Mouse (Mus musculus): ENCODE data around the gene Rnft2. TPM values are rescaled to one million over a fixed set of nuclear protein-coding genes. Genes with fewer than 3 reads are reported as not detected.

Rnft2 gene
- under 1 TPM in 1 of 2 experiments, not detected in 1; 0.26 TPM for polyA plus RNA-seq (2017; shearing (Covaris generic))

DNA sequence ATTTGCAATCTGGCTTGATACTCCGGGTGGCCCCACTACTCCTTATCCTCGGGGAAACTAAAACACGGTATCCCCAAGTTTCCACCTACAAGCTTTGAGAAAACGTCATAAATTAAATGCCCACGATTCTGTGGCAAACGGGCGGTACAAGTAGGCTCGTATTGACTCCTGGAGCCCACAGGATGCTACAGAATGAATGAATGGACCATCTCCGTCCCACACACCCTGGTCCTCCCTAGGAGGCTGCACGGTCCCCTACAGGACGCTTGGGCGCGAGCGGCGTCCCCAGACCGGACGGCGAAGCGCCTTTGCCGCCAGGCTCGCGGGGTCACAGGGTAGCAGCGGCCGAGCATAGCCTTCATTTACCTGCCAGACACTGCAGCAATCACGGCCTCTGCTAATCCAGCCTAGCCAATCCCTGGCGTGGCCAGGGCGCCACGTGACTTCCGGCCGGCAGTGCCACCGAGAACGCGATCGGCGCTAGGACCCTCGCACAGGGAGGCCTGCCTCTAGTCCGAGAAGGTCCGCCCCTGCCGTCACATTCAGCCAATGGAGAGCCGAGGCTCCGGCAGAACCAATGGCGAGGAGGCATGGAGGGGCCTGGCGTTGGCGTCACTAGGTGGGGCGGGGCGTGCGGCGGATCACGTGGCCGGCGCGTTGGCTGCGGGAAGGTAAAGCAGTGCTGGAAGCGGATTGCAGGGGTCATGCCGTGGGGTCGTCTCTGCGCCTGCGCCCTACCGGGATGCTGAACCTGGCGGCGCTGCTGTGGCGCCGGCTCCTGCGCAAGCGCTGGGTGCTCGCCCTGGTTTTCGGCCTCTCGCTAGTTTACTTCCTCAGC lies at the start of gene Rnft2, which contains the start of gene 2410131K14Rik:
TSS of gene Rnft2 (minus strand) at position 511 of the 838 bp plus-strand sequence.
TSS of gene 2410131K14Rik (plus strand) at position 622 of the 838 bp plus-strand sequence.
- ATAC-seq: peak; percentile 100

DNA sequence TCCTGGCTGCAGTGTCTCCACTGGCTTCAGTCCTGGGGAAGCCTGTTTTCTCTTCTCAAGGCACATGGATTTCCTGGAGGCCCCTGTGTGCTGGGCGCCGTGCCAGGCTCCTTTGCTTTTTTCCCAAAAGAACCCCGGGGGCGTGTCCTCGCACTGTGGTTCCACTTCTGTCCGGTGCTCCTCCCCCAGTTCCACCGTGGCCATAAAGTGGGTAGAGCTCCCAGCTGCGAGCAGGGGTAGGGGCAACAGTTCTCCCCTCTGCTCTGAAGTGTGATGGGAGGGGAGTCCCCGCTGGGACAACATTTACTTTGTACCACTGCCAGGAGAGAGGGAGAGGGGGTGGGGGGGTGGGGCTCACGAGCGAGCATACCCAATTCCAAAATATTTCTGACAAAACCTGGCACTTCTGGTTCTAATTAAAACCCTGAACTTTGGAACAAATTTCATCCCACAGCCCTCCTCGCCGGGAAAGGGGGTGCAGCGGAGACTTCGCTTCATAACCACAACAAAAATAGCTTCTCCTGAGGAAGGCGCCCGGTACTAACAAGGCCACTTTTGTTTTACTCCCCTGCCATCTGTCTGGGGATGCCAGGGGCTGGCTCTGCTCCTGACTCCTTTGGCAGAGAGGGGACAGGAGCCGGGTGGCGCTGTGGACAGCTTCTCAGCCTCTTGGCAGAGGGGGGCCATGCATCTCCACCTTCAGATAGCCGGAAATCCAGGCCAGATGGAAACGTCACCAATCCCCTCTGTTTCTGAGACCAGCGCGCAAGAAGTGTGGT lies 49.4 kb upstream of the Rnft2 start:
- no peak for ATAC-seq

DNA sequence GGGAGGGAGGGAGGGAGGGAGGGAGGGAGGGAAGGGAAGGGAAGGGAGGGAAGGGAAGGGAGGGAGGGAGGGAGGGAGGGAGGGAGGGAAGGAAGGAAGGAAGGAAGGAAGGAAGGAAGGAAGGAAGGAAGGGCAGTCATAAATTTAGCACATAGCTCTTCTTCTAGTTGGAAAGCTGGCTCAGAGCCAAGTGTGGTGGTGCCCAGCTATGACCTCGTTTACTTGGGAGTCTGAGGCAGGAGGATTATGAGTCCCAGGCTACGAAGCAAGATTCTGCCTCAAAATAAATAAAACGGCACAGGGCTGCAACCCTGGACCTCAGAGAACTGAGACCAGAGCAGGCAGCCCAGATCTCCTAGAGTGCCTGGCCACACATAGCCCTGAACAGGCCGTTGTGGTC lies 47.6 kb upstream of the Rnft2 start:
- no peak for ATAC-seq

DNA sequence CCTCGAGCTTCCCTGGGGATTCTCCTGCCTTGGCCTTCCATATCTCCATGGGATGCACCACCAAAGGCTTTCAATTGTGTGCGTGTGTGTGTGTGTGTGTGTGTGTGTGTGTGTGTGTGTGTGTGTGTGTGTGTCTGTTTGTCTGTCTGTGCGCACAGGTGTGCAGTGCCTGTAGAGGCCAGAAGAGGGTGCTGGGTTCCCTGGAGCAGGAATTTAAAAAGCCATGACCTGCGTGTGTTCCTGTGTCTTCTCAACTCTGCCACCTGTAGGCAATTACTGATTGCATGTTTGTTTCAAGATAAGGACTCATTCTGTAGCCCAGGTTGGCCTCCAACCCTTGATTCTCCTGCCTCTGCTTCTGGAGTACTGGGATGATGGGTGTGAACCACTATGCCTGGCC lies 46.5 kb upstream of the Rnft2 start:
- no peak for ATAC-seq

DNA sequence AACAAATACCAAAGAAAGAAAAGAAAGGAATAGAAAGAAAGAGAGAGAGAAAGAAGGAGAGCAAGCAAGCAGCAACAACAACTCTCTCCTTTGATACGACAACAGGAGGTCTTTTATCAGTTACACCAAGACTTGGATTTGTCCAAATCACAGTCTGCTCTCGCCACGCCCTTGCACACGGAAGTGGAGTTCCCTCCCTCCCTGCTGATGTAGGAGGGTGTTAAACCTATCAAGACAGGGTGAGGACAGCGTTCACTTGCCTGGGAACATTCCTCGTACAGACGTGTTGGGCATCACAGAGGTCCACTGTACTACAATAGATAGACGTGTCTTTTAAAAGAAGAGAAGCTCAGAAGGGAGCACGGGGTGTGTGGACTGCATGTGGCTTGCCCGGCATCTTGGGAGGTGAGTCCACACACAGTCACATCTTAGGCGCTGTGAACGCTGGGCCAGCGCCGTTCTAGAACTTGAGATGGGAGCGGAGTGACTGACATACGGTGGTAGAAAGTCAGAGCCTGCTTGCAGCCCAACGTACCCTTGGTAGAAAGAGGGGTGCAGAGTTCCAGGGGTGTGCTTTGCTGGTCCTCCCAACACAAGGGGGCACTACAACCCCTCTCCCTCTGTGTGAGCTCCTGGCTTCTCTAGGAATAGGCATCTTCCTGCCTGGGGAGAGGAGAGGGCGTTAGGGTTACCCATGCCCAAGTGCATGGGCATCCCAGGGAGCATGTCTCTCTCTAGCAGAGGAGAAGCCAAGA lies 33.0 kb upstream of the Rnft2 start:
- no peak for ATAC-seq

DNA sequence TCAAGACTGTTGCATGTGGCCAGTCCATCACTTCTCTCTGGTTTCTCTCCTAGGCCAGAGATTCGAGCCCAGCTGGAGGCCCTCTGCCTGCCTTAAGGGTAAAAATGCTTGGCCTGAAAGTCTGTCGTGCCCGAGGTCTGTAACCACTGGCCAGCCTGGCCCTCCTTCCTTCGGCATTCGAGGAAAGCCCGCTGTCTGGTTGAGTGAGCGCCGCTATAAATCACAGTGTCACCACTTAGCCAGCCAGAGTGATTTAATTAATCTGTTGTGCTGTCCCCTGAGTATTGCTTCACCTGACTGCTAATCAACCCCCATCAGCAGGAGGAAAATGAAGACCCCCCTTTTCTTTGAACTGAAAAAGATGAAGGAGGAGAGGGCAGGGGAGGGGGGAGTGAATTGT lies 31.8 kb upstream of the Rnft2 start:
- no peak for ATAC-seq

DNA sequence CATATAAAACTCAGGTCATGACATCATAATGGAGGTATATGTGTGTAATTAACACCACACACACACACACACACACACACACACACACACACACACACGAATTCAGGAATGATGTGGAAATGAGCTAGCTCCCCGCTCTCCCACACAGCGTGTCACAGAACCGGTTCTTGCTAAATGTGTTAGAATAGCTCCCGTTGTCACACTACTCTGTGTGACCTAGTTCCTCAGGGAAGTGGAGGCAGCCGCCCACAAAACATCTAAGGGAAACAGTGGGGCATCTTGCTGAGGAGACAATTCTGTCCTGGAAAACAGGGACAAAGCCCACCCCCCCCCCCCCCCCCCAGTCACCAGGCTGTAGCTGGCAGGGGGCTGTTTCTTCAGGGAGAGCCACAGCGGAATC lies 31.4 kb upstream of the Rnft2 start:
- ATAC-seq: no peak

DNA sequence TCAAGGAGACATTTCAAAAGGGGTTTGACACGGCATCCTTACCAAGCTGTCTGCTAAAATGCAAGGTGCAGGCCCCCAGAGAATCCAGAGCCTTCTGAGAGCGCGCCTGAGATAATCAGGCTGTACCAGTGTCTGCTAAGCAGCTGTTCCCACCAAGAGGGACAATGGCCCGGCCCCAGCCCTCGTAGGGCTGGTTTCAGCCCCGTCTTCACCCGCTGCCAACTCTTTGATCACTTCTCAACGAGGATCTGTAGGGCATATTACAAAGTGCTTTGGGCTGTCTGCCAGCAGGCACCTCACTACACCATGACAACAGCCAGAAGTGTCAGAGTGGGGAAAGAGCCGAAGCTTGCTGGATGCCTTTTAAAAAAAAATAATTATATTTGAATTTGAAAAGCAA lies 29.6 kb upstream of the Rnft2 start:
- no peak for ATAC-seq

DNA sequence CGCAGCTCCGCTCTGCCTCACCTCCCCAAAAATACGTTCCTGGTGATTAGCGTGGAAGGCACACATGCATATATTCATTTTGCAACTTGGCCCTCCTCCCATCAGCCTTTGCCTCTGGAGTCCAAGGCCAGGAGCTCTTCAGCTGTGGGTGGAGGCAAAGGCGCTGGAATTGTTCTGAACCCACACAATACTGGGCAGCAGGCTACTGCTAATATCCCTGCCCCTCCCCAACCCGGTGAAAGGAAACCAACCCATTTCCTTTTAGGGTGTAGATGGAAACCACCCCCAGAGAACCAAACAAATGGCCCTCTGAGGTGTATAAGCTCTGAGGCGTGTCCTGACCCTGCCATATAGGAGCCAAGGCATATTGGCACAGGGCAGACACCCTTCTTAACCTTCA lies 28.5 kb upstream of the Rnft2 start:
- ATAC-seq: no peak

DNA sequence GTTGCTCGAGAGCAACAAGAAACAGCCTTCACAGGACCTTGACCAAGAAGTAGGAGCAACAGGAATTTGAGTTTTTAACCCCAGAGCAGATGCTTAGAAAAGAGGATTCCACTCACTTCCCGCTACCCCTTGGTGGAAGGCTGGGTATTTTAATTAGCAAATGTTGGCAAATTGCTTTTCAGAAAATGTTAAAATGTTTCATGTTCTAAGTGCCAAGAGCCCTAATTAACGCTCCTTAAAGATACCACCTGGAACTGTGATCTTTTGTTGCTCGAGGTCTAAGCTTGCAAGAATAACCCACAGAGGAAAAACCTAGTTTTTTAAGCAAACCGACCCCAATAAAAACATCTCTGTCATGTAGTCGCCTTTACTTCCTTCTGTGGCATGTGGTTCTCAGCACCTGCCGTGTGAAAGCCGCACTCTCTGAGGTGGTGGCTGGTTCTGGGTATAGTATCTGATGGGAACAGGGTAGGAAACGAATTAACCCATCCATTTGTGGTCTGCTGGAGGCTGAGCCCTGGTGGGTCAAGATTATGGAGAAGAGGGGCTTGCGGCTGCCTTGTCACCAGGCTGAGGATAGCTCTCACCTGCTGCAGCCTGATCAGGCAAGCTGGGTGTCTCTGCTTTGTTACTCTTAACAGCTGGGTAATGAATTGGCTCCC lies 26.7 kb upstream of the Rnft2 start:
- ATAC-seq: no peak

DNA sequence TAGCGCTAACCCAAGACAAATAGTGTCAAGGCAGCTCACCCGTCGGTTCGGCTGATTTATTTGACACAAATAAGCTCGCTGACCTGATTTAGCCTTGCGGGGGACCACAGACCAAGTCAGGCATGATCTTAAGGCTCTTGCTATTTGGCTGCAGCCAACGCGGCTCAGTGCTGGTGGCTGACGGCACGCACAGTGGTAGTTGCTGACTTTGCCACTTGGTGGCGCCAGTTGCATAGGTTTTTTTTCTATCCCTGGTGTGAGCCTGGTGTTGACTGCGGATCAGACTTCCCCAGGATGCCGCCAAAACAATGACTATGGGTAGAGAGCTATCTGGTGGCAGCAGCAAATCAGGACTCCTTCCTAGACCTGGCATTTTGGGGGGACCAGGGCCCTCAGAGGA lies 24.1 kb upstream of the Rnft2 start:
- peak; percentile 84 for ATAC-seq

DNA sequence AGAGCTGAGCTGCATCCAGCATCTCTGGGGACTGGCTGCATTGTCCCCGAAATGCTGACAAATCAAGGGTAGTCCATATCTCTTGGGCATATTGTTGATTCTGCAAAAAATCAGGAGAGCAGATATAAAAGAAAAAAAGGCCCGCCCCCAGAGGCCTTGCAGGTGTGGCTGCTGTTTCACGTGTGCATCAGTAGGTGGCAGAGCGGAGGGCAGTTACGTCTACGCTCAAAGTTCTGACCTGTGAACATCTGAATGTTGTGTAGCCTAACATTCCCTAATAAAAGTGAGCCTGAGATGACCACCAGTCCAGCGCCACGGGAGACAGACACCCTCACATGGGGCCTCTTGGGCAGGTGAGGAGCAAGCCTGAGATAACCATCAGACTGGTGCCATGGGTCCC lies 21.4 kb upstream of the Rnft2 start:
- ATAC-seq: no peak

DNA sequence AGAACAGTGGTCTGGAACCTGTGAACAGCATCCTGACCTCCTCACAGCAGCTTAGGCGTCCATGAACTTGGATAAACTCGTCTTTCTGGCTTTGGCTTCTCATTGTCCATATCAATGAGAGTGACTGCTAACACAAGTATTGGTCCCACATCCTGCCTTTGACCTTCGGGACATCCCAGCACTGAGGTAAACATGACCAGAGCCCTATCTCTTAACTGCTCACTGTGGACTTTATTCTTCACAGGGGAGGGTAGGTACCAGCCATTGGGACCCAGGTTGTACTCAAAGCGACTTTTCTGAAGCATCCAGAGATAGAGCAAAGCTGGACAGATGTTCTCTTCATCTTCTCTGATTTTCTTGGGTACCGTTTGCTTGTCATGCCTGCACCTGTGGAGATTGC lies 20.4 kb upstream of the Rnft2 start:
- ATAC-seq: no peak

DNA sequence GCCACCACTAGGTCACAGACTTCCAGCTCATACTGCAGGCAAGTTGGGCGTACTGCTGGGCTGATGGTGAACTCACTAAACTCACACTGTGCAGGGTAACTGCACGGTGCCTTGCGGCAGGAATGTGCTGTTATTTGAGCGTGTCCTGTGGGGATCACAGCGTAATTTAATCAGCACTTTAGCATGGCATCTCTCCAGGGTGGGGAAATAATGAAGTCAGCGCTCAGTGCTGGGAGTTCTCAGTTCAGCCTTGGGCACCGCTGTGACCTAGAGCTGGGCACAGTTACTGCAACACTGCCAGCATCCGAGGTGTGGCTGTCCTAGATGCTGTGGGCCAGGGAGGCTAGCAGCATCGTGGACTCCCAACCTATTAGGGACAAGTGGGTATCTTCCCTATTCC lies 19.4 kb upstream of the Rnft2 start:
- no peak for ATAC-seq

DNA sequence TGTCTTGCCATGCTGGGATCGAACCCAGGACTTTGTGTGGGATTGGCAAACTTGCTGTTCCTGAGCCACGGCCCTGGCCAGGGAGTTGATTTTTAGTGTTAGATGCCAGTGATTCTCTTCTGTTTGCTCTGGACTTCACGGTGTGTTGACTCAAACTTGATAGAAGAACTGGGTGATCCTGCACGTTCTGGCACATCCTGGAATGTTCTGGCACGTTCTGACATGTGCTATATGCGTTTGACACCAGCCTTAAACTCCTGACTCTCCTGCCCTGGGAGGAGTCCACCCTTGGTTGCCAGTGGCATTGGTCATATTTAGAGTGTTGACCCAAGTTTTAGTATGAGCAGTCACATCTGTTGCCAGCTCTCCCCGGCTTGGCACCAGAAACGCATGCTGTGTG lies 17.5 kb upstream of the Rnft2 start:
- no peak for ATAC-seq

DNA sequence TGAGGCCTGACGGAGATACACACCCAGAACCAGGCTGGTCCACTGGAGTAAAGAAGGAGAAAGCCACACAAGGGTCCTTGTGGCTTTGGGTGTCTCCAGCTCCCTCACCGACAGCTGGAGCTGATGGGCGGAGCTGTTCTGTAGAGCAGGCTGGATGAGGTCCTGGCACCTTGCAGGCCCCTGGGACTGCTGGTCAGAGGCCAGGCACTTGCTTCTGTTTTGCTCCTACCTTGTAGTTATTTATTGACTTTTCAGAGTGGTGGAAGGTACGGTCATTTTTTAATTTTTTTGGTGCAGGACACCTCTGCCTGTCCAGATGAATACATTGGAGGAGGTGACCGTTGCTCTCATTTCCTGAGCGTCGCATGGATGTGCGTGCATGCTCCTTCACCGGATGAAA lies 16.3 kb upstream of the Rnft2 start:
- no peak for ATAC-seq

DNA sequence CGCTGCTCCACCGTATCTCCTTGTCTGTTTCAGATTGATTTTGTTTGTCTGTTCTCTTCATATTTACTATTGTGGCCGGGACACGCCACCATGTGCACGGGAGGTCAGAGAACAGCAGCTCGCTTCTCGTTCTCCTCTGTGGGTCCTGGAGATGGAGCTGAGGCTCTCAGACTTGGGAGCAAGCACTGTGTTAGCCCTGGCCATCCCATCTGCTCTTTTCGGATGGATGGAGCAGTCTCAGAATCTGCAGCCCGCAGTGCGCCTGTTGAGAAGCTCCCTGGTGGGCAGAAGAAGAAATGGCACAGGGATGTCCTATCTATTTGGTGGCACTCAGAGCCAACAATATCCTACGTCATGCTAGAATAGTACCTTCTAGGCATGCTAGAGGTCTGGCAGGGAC lies 15.7 kb upstream of the Rnft2 start:
- ATAC-seq: no peak

DNA sequence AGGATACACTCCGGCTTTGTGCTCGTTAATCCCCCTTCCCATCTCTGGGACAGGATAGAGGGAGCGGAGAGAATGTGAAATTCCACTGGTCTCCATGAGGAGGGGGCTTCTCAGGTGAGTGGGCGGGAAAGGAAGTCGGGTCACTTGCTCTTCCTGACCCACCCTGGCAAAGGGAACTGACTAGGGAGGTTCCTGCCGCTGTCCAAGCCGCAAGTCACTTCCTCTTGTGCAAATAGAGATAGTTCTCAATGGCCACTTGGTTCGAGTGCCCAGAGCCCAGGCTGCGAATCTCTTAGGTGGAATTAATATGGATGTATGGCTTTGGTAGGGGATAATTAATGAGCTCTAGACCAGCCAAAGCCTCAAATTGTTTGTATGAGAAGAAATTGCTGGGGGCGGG lies 15.1 kb upstream of the Rnft2 start:
- no peak for ATAC-seq

DNA sequence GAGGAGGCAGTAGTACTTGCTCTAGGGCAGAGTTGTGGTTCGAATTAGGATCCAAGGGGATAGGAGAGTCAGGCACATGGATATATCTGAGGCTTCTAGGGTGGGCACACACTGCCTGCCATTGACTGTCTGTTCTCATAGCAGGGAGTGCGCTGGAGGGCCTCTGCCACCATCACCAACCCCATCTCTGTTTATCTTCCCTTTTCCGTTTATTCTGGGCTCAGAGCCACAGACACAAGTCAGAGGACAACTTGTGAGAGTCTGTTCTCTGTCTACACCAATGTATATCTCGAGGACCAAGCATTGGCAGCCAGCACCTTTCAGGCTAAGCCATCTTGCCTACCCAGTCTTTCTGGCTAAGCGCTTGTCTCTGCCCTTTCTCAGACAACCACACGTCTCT lies 14.7 kb upstream of the Rnft2 start:
- ATAC-seq: no peak

DNA sequence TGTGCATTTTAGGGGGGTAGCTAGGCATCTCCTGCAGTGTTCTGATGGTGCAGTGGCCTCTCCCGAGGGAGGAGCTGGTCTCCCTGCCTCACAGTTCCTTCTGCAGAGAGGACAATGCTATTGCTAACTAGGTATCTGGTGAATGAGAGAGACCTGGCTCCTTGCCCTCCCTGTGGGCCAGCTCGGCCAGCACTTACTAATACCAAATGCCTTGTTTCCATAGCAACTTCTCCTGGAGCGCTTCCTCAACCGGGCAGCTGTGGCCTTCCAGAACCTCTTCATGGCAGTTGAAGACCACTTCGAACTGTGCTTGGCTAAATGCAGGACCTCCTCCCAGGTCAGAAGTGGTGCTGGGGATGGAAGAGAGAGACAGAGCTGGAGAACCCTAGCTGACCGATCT lies 14.2 kb upstream of the Rnft2 start:
- ATAC-seq: no peak

DNA sequence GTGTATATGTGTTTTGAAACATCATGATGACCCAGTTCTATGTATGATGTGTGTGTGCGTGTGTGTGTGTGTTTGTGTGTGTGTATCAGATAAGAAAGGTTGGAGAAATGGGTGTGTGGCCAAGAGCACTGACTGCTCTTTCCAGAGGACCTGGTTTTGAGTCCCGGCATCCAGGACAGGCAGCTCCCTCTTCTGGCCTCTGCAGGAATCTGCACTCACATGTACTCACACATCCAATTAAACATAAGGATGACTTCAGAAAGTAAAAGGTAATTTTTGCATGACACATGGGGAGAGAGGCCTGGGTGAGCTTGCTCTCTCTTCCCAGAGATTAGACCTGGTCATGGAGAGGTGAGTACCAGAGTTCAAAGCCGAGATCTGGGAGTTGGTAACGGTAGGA lies 12.1 kb upstream of the Rnft2 start:
- ATAC-seq: no peak

DNA sequence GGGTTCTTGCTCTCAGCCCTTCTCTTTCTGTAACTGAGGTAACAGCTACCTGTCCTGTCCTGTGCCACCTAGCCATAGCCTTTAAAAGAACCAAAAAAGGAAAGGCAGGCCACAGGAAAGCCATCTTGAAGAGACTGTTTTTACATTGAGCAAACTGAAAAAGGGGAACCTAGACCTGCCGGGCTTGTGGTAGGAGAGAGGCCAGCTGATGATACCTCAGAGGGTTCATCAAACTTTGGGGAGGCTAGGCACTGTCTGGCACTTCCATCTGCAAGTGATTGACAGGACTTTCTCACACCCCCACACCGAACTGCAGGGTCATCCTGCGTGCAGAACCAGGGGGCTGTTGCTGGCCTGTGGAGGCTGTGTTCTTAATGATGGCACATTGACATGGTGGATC lies 8.6 kb upstream of the Rnft2 start:
- ATAC-seq: no peak

DNA sequence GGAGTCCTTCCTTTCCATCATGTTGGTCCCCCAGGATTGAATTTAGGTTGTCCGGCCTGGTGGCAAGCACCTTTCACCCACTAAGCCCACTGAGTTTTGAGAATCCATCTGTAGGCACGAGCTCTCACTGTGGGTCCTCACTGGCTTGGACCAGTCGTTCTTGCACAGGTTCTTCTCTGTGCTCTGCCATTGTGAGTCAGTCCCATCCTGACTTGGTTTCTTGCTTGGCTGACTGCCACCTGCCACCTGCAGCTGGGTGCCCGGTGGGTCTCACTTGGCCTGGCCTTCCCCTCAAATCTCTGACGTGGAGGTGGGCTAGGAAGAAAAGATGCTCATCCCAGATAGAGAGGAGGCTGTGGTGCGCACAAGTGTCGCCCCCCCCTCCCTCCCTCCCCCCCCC lies 6.1 kb upstream of the Rnft2 start:
- no peak for ATAC-seq
